Mouse (Mus musculus) cerebellum, postnatal 4 days (tissue): ENCODE data around the gene Ptafr.
A peak's percentile ranks its signal among the peaks of the same experiment; 100 is the strongest.

Source experiments
- DNase-seq, 2 experiments: peaks; one replicate each; pipeline ENCODE4 v3.0.0; 2022; ENCODE audit warnings: low spot score in 2 of 2, mixed read lengths in 1 of 2

Ptafr gene

GRCm38 (mm10) chr4:132563965-132564364 lies at the start of gene Ptafr:
Gene Ptafr (plus strand): TSS chr4:132564067.
- DNase-seq: no peak

DNA sequence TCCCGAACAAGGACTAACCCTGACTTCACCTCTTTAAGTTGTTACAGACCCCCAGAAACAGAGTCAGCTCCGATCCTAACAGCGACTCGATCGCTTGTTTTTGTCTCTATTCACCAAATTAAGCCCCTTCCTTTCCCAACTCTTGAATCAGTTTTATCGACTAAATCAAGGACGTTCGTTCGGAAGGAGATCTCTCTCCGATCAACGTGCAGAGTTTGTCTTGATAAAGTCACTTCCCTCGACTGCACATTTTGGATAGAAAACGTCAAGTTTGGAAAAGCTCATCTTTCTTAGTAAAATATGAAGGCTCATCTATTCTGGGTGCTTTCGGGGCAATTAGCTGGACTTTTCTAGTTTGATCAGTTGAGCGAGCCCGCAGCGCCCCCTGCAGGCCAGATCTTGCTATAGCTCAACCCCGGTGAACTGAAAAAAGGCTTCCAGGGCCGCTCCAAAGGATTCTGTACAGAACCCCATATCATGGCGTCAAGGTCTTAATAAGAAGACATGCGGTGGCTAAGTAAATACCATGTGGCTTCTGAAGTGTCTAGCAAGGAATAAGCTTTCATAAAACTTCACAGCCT lies 49.2 kb upstream of the Ptafr start:
- peak; percentile 74 to 87 for DNase-seq

DNA sequence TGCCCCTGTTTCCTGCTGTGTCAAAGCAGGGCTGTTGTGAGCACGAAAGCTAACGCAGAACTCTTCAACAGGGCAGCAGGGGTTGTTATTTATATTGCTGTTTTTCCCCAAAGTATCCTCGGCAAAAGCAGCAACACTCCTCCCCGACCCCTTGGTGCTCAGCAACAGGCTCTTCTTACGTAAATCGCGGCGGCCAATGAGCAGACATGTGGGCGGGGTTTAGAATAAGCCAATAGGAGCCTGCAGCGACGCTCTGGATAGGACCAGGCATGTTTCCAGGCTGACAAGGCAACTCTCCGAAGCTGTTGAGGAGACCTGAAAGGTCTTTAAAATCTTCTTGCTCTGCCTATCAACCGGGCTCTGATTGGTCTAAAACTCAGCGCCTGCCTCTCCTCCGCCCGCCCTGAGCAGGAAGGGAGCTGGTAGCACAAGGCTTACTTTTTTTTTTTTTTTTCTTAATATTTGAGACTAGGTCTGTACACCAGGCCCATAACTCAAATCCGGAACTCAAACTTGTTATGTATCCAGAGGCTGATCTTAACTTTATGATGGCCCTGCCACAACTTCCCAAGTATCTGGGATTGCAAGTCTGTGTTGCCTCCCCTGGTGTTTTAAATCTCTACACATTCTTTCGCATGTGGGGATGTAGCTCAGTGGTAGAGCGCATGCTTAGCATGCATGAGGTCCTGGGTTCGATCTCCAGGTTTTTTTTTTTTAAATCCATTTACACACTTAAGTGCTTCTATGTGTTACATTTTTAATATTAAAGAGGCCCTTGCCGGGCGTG lies 48.3 kb upstream of the Ptafr start:
- DNase-seq: peak; percentile 58 to 77

- DNase-seq: no peak
Measured at GRCm38 (mm10) chr4:132518066-132518465, 45.8 kb upstream of the Ptafr start.

DNA sequence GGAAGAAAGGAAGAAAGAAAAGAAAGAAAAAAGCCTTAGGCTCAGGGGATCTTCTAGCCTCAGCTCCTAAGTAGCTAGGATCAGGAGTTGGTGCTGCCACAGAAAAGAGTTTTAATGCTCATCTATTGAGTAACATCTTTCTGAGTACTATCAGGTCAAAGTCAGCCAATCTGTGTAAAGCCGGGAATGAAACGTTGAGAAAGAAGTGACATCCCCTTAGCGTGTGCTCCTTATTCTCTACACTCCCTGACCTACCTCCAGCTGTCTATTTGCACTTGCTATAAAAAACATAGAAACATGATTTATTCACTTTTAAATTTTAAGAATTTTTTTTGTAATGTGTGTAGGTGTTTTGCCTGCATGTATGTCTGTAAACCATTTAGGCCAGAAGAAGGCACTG lies 44.7 kb upstream of the Ptafr start:
- no peak for DNase-seq

GRCm38 (mm10) chr4:132524321-132524741 lies 39.5 kb upstream of the Ptafr start:
- DNase-seq: no peak

DNA sequence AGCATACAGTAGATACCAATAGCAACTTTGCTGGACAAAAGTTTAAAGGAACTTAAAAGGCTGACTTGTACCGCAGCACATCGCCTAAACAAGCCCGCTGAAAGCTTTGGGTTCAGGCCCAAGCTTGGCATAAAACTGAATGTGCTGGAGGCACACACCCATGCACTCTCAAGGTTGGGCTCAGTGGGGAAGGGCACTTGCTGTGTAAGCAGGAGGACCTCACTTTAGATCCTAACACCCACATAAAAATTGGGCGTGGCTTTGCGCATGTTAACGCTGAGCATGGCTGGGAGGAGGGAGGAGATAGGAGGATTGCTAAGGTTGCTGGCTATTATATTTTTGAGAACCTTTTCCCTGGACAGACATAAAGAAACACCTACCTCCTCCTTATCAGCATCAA lies 39.1 kb upstream of the Ptafr start:
- DNase-seq: no peak

- DNase-seq: no peak
Measured at GRCm38 (mm10) chr4:132526678-132527077, 37.2 kb upstream of the Ptafr start.

DNA sequence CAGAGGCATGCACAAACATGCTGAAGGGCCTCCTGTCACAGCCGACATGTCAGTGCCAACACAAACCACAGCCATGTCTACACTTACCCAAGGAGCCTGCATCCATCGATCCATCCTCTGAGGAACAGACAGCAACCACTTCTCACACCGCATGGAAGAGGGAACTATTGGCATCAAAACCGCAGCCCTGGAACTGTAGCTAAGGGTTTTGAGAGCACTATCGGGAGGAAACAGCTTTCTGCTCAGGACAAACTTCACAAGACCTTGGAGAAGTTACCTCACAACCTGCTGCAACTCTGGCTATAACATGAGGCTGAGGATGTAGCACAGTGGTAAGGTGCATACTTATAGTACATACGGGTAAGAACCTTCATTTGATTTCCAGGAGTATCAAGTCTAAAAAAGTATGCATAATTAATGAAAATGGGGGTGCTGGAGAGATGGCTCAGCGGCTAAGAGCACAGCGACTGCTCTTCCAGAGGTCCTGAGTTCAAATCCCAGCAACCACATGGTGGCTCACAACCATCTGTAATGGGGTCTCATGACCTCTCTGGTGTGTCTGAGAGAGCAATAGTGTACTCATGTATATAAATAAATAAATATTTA lies 35.8 kb upstream of the Ptafr start:
- no peak for DNase-seq

DNA sequence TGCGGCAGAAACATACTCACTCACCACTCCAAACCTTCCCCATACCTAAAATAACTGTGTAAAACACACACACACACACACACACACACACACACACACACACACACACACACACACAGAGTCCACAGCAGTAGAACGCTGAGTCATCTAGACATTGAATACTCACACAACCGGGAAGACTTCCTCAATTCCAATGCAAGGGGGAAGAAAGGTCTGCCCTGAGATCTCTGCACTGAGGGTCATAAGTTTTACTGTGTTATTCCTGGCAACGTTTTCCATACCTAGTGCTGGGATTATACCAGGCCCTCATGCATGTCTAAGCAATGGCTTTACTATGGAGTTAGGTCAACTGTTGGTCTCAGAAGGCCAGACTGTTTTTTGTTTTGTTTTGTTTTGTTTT lies 34.5 kb upstream of the Ptafr start:
- no peak for DNase-seq

GRCm38 (mm10) chr4:132530033-132530804 lies 33.6 kb upstream of the Ptafr start:
- no peak for DNase-seq

- DNase-seq: no peak
Measured at GRCm38 (mm10) chr4:132532496-132532895, 31.4 kb upstream of the Ptafr start.

- peak; percentile 69 to 89 for DNase-seq
Measured at GRCm38 (mm10) chr4:132532981-132533916, 30.6 kb upstream of the Ptafr start, which contains the start of gene Atpif1. Gene Atpif1 (minus strand): TSS chr4:132533659.

DNA sequence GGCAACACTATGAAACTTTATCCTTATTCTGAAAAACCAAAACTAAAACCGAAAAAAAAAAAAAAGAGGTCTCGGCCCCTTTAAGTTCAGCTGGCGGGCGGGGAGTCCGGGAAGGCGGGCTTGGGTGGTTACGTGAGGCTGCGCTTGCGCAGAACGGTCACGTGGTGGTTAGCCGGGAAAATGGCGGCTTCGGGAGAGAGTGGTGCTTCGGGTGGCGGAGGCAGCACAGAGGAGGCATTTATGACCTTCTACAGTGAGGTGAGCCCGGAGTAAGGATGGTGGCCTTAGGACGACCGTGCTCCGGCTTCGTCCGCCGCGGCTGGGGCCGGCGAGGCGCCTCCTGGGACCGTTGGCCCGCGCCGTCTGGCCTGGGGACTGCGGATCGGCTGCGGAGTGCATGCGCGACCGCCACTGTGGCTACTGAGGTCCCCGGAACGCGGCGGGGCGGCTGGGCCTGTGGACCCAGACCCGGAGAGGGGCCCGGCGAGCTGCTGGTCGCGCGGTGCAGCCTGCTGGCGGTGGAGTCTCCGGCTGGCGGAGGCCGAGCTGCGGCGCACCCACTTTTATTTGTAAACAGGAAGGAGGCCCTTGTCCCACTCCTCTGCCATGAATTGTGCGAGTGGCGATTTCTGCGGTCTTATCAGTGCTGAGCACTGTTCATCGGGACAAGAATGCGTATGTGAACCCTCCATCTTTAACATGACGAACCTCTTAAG lies 28.3 kb upstream of the Ptafr start, which contains the start of gene Dnajc8:
Gene Dnajc8, plus strand, starts transcription at position 145 of the 716 bp plus-strand sequence.
- DNase-seq: peak; percentile 91 to 94

- DNase-seq: no peak
Measured at GRCm38 (mm10) chr4:132539481-132539880, 24.4 kb upstream of the Ptafr start.

GRCm38 (mm10) chr4:132541413-132541812 lies 22.5 kb upstream of the Ptafr start:
- DNase-seq: no peak

DNA sequence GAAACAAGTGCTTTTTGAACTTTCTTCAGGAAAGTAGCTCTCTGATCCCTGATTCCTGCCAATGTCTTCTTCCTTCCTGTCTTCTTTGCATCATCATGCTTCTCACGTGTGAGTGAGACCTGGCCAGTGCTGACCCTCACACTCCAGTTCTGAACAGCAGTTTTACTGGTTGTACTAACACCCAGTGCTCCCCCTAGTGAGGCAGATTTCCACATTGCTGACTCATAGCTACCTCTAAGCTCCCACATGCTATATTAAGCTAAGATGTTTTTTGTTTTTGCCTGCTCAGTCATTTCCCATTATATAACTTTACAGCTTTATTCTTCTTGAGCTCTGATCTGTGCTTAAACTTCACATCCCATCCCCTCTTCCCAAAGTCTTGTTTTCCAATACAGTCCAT lies 21.1 kb upstream of the Ptafr start:
- DNase-seq: no peak

- DNase-seq: peak in 1 of 2 experiments; percentile 62
Measured at GRCm38 (mm10) chr4:132545851-132546250, 18.0 kb upstream of the Ptafr start.

- DNase-seq: no peak
Measured at GRCm38 (mm10) chr4:132554221-132554620, 9.6 kb upstream of the Ptafr start.

DNA sequence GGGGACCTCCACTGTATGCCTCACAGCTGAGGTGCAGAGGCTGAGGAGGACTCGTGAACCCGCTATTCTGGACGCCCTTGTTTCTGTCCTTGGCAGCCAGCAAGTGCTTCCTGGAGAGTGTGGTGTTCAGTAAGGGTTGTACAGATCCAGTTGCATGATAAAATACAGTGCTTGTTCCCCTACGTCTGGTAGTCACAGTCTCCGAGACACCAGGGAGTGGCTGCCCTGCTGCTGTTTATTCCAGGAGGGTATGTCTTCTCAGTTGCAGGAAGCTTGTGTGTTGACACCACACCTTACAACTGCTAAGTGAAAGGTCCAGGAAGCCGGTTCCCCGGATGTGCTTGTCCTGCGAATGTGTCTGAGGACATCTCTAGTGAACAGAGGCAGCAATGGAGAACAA lies 9.2 kb upstream of the Ptafr start:
- DNase-seq: no peak
